Mouse (Mus musculus): ENCODE measurements around the gene Cers3.

DNA sequence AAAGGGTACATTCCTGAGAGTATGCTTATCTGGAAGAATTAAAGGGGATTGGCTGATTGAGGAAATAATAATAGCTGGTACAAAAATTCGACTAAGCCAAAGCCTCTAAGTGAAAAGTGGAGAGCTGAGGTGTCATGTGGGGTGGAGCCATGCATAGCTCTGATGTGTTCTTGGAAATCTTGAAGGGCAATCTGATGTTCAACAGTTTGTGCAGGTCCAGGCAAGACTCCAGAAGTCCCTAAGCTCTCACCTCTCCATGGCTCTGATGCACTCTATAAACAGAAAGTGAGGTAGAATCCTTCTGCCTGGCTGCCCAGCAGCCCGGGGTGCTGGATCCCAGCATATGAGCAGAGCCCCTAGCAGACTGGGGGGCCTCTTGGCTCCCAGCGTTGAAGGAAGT lies 27.4 kb downstream of the Cers3 start:
- TF ChIP-seq CTCF (IDR thresholded peaks at IDR 0.05; ENCODE audit: borderline replicate concordance, insufficient read depth, low read length): no peak
- TF ChIP-seq POLR2A (IDR thresholded peaks at IDR 0.05; ENCODE audit: low read depth, low read length): no peak
